Mouse (Mus musculus) lung, postnatal 14 days (tissue): ENCODE results near the gene Gm10670.
"Not testable (repeated sequence)": the region's sequence is repeated elsewhere in the genome, so short reads cannot be mapped to it uniquely, and the experiment has no call there.

Experiments used
- DNase-seq: peaks from one replicate; pipeline ENCODE4 v3.0.0; 2021

Gene Gm10670

DNA sequence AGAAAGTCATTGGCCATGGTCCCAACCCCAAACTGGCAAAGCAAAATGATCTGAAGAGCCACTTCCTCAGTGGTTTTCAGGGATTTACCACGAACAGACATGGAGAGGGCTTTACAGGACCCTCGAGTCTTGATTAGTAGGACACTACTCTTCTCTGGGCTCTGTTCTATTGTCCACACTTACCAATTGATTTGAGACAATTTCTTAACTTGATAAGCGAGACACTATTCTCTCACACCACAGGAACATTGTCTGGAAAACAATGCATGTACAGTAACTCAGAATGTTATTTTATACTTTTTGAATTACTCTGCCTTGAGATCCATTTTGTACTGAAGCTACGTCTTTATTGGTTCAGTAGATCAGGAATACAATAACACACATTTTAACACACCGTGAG is at the start of gene Gm10670:
Gene Gm10670, minus strand, starts transcription at position 101 of the 400 bp plus-strand sequence.
- not testable (repeated sequence) for DNase-seq

DNA sequence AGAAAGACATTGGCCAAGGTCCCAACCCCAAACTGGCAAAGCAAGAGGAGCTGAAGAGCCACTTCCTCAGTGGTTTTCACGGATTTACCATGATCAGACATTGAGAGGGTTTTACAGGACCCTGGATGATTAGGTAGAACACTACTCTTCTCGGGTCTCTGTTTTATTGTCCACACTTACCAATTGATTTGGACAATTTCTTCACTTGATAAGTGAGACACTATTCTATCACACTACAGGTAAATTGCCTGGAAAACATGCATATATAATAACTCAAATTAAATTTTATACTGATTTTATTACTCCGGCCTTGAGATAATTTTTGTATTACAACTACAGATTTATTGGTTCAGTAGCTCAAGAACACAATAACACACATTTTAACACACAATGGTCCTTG is 35.7 kb upstream of the Gm10670 start, which contains the start of gene Vmn1r103:
Gene Vmn1r103, minus strand, starts transcription at position 101 of the 400 bp plus-strand sequence.
- not testable (repeated sequence) for DNase-seq

DNA sequence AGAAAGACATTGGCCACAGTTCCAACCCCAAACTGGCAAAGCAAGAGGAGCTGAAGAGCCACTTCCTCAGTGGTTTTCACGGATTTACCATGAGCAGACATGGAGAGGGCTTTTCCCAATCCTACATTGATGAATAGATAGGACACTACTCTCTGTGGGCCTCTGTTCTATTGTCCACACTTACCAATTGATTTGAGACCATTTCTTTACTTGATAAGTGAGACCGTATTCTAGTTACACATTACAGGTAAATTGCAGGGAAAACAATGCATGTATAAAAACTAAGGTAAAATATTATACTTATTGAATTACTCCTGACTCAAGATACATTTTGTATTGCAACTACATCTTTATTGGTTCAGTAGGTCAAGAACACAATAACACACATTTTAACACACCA is 32.2 kb downstream of the Gm10670 start, which contains the start of gene Vmn1r101:
Gene Vmn1r101, minus strand, starts transcription at position 101 of the 400 bp plus-strand sequence.
- DNase-seq, result not testable (repeated sequence)
